Comparison of ENCODE assay signal across 23 mouse cellular contexts in genomic region chr1:126535527-126535926, GRCm38 (mm10).
"Had no signal": no experiment of that assay in that cellular context is flagged by ENCODE, and none has a peak within 500 bp of the region (broad histone marks: within the 10 kb centered on the region; RNA-seq: fewer than 3 reads in every experiment).

No protein-coding gene starts in this region.

- H3K27ac ChIP-seq: kidney, embryonic 15.5 days; left cerebral cortex, adult 2 months; limb, embryonic 12.5 days; liver, embryonic 12.5 days; liver, embryonic 15.5 days; lung, embryonic 15.5 days; midbrain, embryonic 10.5 days; midbrain, embryonic 13.5 days; neural tube, embryonic 13.5 days had no signal

- DNase-seq: kidney, postnatal 10 days; kidney, postnatal 36 days; layer of hippocampus, postnatal 36 days; liver; lung, adult 18-20 months; lung, postnatal 10 days; lung, postnatal 36 days; retina, postnatal 1 day; right cerebral cortex, postnatal 25 days; thymus, adult 18-20 months; thymus, postnatal 36 days had no signal

- H3K27me3 ChIP-seq: kidney, embryonic 15.5 days; limb, embryonic 12.5 days; liver, embryonic 12.5 days; liver, embryonic 15.5 days; lung, embryonic 15.5 days; midbrain, embryonic 13.5 days; neural tube, embryonic 13.5 days had no signal

- H3K9ac ChIP-seq: kidney, embryonic 15.5 days; limb, embryonic 12.5 days; liver, embryonic 12.5 days; liver, embryonic 15.5 days; lung, embryonic 15.5 days; midbrain, embryonic 13.5 days; neural tube, embryonic 13.5 days had no signal

- H3K4me3 ChIP-seq: kidney, embryonic 15.5 days; left cerebral cortex, adult 2 months; limb, embryonic 12.5 days; liver, embryonic 12.5 days; liver, embryonic 15.5 days; lung, embryonic 15.5 days; megakaryocyte, embryonic 14.5 days; midbrain, embryonic 10.5 days; midbrain, embryonic 13.5 days; myocyte; neural tube, embryonic 13.5 days had no signal

- H3K36me3 ChIP-seq: kidney, embryonic 15.5 days; limb, embryonic 12.5 days; liver, embryonic 12.5 days; liver, embryonic 15.5 days; lung, embryonic 15.5 days; midbrain, embryonic 10.5 days; midbrain, embryonic 13.5 days; neural tube, embryonic 13.5 days had no signal

- H3K4me1 ChIP-seq: kidney, embryonic 15.5 days; limb, embryonic 12.5 days; liver, embryonic 12.5 days; liver, embryonic 15.5 days; lung, embryonic 15.5 days; neural tube, embryonic 13.5 days had no signal

- ATAC-seq: liver, embryonic 12.5 days; midbrain, embryonic 13.5 days; midbrain, embryonic 16.5 days had no signal

- H3K9me3 ChIP-seq: kidney, embryonic 15.5 days; limb, embryonic 12.5 days; liver, embryonic 12.5 days; liver, embryonic 15.5 days; lung, embryonic 15.5 days; midbrain, embryonic 10.5 days; midbrain, embryonic 13.5 days; neural tube, embryonic 13.5 days had no signal

- H3K4me2 ChIP-seq: kidney, embryonic 15.5 days; limb, embryonic 12.5 days; liver, embryonic 12.5 days; liver, embryonic 15.5 days; lung, embryonic 15.5 days; midbrain, embryonic 13.5 days; neural tube, embryonic 13.5 days had no signal
